ENCODE assay signal across 12 mouse cellular contexts in genomic region chr6:78277993-78278715, GRCm38 (mm10).
DNase-seq lines count a peak whose midpoint lies in the region; ATAC-seq and TF ChIP-seq lines count a peak whose summit lies in the region.
"Had no signal": no experiment of that assay in that cellular context is flagged by ENCODE, and none has a peak within 500 bp of the region (broad histone marks: within the 10 kb centered on the region; RNA-seq: fewer than 3 reads in every experiment).

No protein-coding gene starts in this region.

- H3K27ac ChIP-seq in hindbrain, postnatal 0 days: no peak overlapping the region; the same call in 1 of the 2 replicates
- H3K27ac ChIP-seq: gastrocnemius, adult 2 months had no signal

- ATAC-seq in hindbrain, postnatal 0 days: peak; percentile 63
- ATAC-seq: CD4-positive, CD25-positive, alpha-beta regulatory T cell, adult 4 months had no signal

- intact Hi-C loops in heart, postnatal 14 days (cut with DNase I): no loop called here

- no peak overlapping the region for H3K4me3 ChIP-seq in hindbrain, postnatal 0 days (ENCODE audit: low read length)
- H3K4me3 ChIP-seq: gastrocnemius, adult 2 months had no signal

- peak; percentile 12 for DNase-seq in embryo, embryonic 10 days (ENCODE audit: low spot score)
- DNase-seq in embryo, embryonic 9.5 days (ENCODE audit: extremely low spot score): no peak
- DNase-seq in right cerebral cortex, adult 2 months (ENCODE audit: low spot score in 2 of 2): peak; percentile 5 to 21
- no peak for DNase-seq in right cerebral cortex, postnatal 25 days
- DNase-seq in hindbrain, postnatal 0 days (ENCODE audit: low spot score): peak; percentile 64
- DNase-seq in telencephalon, adult 2 months (ENCODE audit: low read depth, low spot score): peak; percentile 13
- no peak for DNase-seq in heart, postnatal 14 days
- DNase-seq in cerebellum, adult 9-11 months: no peak
- DNase-seq: cerebellum, adult 8-10 months; gastrocnemius, adult 2 months; kidney, postnatal 10 days had no signal

- TF ChIP-seq CTCF in hindbrain, postnatal 0 days (IDR thresholded peaks at IDR 0.05; ENCODE audit: low read depth): no peak

- no peak overlapping the region for H3K9ac ChIP-seq in hindbrain, postnatal 0 days (replicated peaks; ENCODE audit: low read length)

- H3K9me3 ChIP-seq in hindbrain, postnatal 0 days (ENCODE audit: low read length): no peaks in the 10 kb centered on the region

- no peaks in the 10 kb centered on the region for H3K36me3 ChIP-seq in hindbrain, postnatal 0 days (ENCODE audit: insufficient read depth, low read length)

- H3K4me1 ChIP-seq in hindbrain, postnatal 0 days (ENCODE audit: insufficient read depth, low read length): peaks cover 6% of the 10 kb centered on the region; the same call in 1 of the 2 replicates

- H3K4me2 ChIP-seq in hindbrain, postnatal 0 days (ENCODE audit: low read depth, low read length): no peak overlapping the region

- no peaks in the 10 kb centered on the region for H3K27me3 ChIP-seq in hindbrain, postnatal 0 days (ENCODE audit: insufficient read depth, low read length)

- 40% methylated on average over 6 of the region's 6 CpGs for WGBS in hindbrain, postnatal 0 days

Comparison
In these comparisons a context has a peak if more than half of its experiments do, and no peak if none do; other contexts are left out.
1. DNase-seq: peak in embryo, embryonic 10 days (single experiment), right cerebral cortex, adult 2 months (2 of 2), hindbrain, postnatal 0 days (single experiment) and telencephalon, adult 2 months (single experiment); none in embryo, embryonic 9.5 days (single experiment), right cerebral cortex, postnatal 25 days (single experiment), heart, postnatal 14 days (0 of 2) and cerebellum, adult 9-11 months (single experiment).